Mouse (Mus musculus): ENCODE data around the gene Phactr1. TPM values are rescaled to one million over a fixed set of nuclear protein-coding genes. Genes with fewer than 3 reads are reported as not detected.

Gene Phactr1
- total RNA-seq, 2 experiments from 2014 or later: 4.9 to 7.6 TPM

DNA sequence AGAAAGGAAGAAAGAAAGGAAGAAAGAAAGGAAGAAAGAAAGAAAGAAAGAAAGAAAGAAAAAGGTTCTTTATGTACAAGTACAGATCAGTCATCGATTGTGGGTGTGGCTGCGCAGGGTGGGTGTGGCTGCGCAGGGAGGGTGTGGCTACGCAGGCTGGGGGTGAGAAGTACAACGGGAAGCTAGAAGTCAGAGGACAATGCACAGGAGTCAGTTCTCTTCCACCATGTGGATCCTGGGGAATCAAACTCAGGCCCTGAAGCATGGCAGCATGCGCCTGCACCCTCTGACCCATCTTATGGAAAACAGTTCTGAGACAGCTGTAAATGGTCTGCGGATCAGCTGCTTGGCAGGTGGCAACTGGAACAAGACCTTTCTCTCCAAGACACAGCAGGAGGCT lies 500.7 kb downstream of the Phactr1 start:
- no peak for DNase-seq

DNA sequence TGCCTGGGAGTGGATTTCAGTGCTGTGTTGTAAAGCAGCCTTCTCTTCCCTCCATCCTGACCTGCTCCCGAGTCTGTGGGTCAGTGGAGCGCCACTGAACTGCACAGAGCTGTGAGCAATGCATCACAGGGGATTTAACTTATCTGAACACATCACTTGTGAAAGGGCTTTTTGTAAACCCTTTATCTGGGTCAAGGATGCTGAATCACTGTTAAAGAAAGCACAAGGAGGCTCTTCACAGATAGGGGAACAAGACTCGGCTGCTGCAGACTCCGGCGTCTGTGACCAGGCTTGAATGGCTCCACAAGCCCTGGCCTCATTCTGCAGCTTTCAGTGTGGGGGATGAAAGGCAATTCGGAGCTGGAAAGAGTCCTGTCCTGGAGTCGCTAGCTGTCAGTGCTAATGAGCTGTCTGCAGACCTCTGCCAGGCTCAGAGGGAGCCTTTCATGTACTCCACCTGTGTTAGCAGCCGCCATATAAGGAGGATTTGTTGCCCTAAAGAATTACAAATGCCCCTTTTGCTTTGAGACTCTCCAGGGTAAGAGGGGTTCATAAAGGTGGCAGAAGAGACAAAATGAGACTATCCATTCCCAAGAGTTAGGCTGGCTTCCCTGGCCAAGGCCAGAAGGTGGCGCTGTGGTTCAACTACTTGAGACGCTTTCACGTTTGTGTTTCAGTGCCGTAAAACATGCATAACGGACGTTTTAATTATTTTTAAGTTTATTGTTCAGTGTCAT lies 502.2 kb downstream of the Phactr1 start:
- DNase-seq: peak; percentile 86 to 88

DNA sequence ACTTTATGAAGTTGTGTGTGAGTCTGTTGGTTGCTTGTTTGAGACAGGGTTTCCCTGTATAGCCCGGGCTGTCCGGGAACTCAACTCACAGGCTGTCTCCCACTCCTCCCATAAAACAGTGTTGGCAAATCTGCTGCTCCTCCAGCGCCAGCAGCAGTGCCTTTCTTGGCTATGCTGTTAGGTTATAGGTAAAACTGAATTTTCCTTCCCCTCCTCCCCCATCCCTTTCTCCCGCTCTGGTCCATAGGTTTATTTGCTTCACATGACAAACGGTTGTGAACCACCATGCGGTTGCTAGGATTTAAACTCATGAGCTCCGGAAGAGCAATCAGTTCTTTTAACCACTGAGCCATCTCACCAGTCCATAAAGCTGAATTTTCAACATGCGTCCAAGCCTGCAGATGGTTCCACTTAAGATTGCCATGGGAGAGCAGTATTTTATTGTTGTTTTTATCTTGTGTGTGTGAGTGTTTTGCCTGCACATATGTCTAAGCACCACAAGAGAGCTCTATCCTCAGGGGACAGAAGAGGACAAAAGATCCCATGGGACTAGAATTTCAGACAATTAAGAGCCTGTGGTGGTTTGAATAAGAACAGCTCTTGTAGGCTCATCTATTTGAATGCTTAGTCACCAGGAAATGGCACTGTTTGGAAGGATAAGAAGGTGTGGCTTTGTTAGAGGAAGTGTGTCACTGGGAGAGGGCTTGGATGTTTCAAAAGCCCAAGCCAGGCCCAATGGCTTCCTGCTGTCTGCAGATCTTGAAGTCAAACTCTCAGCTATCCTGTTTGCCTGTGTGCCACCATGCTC lies 503.0 kb downstream of the Phactr1 start:
- no peak for DNase-seq

DNA sequence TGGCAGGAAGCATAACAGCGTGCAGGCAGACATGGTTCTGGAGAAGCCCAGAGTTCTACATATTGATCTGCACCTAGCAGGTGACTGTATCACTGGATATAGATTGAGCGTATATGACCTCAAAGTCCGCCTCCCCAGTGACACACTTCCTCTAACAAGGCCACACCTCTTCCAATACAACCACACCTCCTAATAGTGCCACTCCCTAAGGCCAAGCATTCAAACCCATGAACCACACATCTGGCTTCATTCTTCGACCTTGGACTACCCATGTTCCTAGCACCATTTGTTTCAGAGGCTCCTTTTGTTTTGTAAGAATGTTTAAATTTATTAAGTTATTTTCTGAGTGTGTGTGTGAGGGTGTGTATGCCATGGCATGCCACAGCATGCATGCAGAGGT lies 507.3 kb downstream of the Phactr1 start:
- DNase-seq: no peak
